ENCODE assay signal across 31 mouse cellular contexts in genomic region chr12:33359209-33359608, GRCm38 (mm10). TPM values are rescaled to one million over a fixed set of nuclear protein-coding genes. Genes with fewer than 3 reads are reported as not detected.
DNase-seq lines count a peak whose midpoint lies in the region; ATAC-seq and TF ChIP-seq lines count a peak whose summit lies in the region.
"Had no signal": no experiment of that assay in that cellular context is flagged by ENCODE, and none has a peak within 500 bp of the region (broad histone marks: within the 10 kb centered on the region; RNA-seq: fewer than 3 reads in every experiment).

No protein-coding gene starts in this region.

- no peak for DNase-seq in left cerebral cortex, adult 2 months (ENCODE audit: extremely low spot score in 1 of 2, low spot score in 2 of 2)
- DNase-seq in left cerebral cortex, postnatal 4 days, result no peak
- DNase-seq in layer of hippocampus, adult 11-12 months (ENCODE audit: low spot score), result no peak
- DNase-seq in urinary bladder, postnatal 36 days (ENCODE audit: low spot score in 2 of 2), result no peak
- DNase-seq: B cell, adult 2 months; cerebellum, adult 11 months; cerebellum, adult 2 months; cerebellum, adult 9-11 months; cerebellum, postnatal 25 days; embryo, embryonic 11 days; gastrocnemius, postnatal 10 days; gastrocnemius, postnatal 36 days; heart, adult 11 months had no signal

- TF ChIP-seq CTCF in left cerebral cortex, adult 2 months (IDR thresholded peaks at IDR 0.05), result no peak

- intact Hi-C loops in left cerebral cortex, adult 2 months (cut with DNase I), result no loop called here
- intact Hi-C loops in left cerebral cortex, postnatal 4 days (cut with DNase I), result no loop called here

- peak; percentile 74 for ATAC-seq in granulocyte monocyte progenitor cell, adult 5-6 weeks (replicated peaks; ENCODE audit: poor library complexity, severe bottlenecking)
- peak; percentile 33; the same call in 1 of the 2 replicates for ATAC-seq in monocyte, adult 5-6 weeks (replicated peaks; ENCODE audit: insufficient number of reproducible peaks, low FRiP score, low TSS enrichment, poor library complexity, severe bottlenecking)
- ATAC-seq: Patski had no signal

- H3K4me3 ChIP-seq in left cerebral cortex, adult 2 months, result no peak overlapping the region
- H3K4me3 ChIP-seq: embryonic facial prominence, embryonic 10.5 days; embryonic facial prominence, embryonic 13.5 days; erythroblast, embryonic 14.5 days; forebrain, embryonic 12.5 days; forebrain, embryonic 15.5 days; hindbrain, embryonic 12.5 days; hindbrain, embryonic 15.5 days had no signal

- peak overlapping the region; percentile 70; the same call in 1 of the 2 replicates for H3K27ac ChIP-seq in left cerebral cortex, adult 2 months
- H3K27ac ChIP-seq: embryonic facial prominence, embryonic 10.5 days; embryonic facial prominence, embryonic 13.5 days; forebrain, embryonic 12.5 days; hindbrain, embryonic 12.5 days had no signal

RNA-seq across cellular contexts. Expression of gene Efcab10, which starts 35.4 kb away (rescaled TPM):
- 1 to 10 TPM; 1.5 to 2.6 TPM for total RNA-seq in left cerebral cortex, adult 2 months (2021)
- 1 to 10 TPM in 1 of 2 experiments, under 1 TPM in 1; 0.82 to 1.5 TPM for total RNA-seq in left cerebral cortex, postnatal 4 days (2021)
- total RNA-seq in granulocyte monocyte progenitor cell, adult 5-6 weeks (2014; fragmentation: Nextera tagmentation), result not detected in 2 replicates
- total RNA-seq in granulocyte monocyte progenitor cell, adult 5-6 weeks (2017), result not detected in 2 replicates
- not detected in 3 replicates for total RNA-seq in monocyte, adult 5-6 weeks (2017)
- total RNA-seq: adrenal gland, postnatal 14 days; adrenal gland, postnatal 4 days; CH12.LX; G1E; gastrocnemius, adult 18-20 months; gastrocnemius, postnatal 10 days; gastrocnemius, postnatal 36 days; heart, adult 8-10 months; heart, postnatal 25 days; hematopoietic stem cell, adult 5-6 weeks had no signal
